Mouse (Mus musculus): ENCODE results near the gene Mpc1.
"Not testable (repeated sequence)": the region's sequence is repeated elsewhere in the genome, so short reads cannot be mapped to it uniquely, and the experiment has no call there.

Gene Mpc1

GRCm38 (mm10) chr17:8316251-8316650 lies 33.5 kb downstream of the Mpc1 start:
- in situ Hi-C loops (cut with MboI, MseI) = no loop called here

DNA sequence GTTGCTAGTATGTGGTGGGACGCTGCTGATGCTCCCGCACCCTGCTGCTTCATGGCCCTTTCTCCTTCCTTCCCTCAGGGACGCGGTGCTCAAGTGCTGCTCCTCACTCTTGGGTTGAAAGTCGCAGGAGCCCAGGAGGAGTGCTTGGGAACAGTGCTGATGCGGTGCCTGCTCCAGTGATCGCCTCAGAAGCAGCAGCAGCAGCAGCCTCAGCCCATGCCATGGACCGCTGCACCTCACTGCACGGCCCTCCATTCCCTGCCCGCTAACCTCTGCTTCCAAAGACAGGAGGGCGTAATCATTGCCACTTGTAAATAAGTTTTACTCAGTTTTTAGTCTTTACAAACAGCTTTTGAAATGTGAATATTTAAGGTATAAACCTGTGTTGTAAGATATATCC lies 44.2 kb downstream of the Mpc1 start:
- in situ Hi-C loops (cut with MboI, MseI) = not testable (repeated sequence)

GRCm38 (mm10) chr17:8328511-8329174 lies 45.9 kb downstream of the Mpc1 start:
- in situ Hi-C loops (cut with MboI, MseI) = no loop called here

DNA sequence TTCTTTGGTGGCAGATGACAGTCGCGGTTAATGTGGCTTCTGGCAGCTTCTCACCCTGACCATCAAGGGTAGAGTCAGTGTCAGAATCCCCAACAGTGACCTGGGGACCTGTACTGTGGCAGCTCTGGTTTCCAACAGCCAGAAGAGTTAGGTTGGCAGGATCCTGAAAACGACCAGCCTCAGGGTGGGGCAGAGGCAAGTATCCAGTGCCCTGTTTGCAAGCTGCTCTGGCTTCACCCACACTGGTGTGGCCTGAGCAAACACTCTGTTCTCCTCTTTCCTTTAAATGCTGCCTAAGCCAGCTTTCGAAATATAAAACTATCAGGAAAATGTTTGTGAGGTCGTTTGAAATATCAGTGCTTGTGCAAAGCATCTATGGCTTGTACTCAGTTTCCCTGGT lies 47.9 kb downstream of the Mpc1 start:
- in situ Hi-C loops (cut with MboI, MseI) = no loop called here

GRCm38 (mm10) chr17:8337159-8337558 lies 54.5 kb downstream of the Mpc1 start, which contains the start of gene Prr18:
Gene Prr18, plus strand, starts transcription at chr17:8337459.
- in situ Hi-C loops (cut with MboI, MseI) = not testable (repeated sequence)

- in situ Hi-C loops (cut with MboI, MseI) = no loop called here
These were observed 57.1 kb downstream of the Mpc1 start for GRCm38 (mm10) chr17:8339666-8340374.

GRCm38 (mm10) chr17:8340407-8341359 lies 58.0 kb downstream of the Mpc1 start:
- in situ Hi-C loops (cut with MboI, MseI) = no loop called here

DNA sequence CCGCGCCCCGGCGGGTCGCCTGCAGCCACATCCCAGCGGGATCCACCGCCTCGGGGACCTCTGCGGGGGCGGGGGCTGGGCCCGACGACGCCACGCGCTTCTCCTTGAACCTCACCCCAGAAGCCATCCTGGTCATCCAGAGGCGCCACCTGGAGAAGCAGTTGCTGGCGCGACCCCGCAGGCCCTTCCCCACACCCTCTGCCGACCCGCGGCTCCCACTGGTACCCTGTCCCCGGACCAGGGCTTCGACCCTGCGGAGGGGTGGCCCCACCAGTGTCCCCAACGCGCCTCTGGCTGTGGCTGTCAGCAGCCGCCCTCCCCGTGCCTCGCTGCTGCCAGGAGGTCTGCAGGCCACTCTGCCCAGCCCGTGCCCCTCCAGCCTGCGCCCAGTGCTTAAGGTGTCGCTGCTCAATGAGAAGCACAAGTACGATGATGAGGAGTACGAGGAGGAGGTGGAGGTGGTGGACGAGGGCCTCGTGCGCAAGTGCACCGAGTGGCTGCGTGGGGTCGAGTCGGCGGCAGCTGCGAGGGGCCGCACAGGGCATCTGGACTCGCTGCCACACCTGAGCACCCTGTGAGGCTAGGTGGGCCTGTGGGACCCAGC lies 58.8 kb downstream of the Mpc1 start:
- in situ Hi-C loops (cut with MboI, MseI) = no loop called here

GRCm38 (mm10) chr17:8342706-8343105 lies 60.0 kb downstream of the Mpc1 start:
- in situ Hi-C loops (cut with MboI, MseI) = no loop called here

GRCm38 (mm10) chr17:8343416-8343815 lies 60.7 kb downstream of the Mpc1 start:
- in situ Hi-C loops (cut with MboI, MseI) = no loop called here
